Mouse (Mus musculus) cerebellum, postnatal 14 days (tissue): ENCODE data around the gene Tmem59.
A peak's percentile ranks its signal among the peaks of the same experiment; 100 is the strongest.

ENCODE experiments used
- DNase-seq, 2 experiments: peaks; one replicate each; pipeline ENCODE4 v3.0.0; 2021; ENCODE audit warnings: mixed read lengths in 2 of 2

Gene Tmem59

DNA sequence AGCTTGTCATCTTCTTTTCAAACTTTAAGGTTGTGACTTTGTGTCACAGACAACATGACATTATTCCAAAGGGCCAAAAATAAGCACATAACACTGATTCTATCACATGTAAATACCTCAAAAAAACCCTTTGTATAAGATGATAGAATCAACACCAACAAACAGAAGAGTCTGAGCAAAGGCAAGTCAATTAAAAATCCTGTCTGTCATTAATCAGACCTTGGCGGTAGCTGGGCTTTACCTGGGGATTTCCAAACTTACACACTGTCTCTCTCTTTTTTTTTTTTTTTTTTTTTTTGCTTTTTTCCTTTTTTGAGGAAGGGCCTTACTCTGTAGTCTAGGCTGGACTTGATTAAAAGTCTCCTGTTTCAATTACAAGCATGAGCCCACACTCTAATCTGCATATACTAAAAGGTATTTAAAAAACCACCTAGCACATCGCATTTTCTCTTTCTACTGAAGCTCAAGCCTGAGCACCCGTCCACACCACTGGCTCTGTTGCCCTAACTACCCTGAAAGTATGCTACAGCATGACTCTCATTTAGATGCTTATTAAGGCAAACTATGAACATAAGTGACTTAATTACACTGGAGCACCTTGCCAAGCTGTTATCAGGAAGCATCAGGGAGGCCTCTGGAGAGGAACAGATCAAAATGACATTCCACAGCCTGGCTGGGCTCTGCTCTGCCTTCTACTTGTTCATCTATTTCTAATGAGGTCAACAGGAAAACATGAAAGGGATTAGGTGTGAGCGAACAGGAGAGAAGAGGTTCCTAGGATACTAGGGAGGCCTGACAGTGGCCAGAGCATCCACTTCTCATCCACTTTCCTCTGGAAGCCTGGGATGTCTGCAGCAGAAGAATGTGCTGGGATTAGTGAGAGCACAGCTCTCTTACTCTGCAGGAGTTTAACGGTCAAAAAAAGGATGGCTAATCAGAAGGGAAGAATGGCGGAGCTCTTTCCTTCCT, 65.5 kb downstream of the Tmem59 start:
- no peak for DNase-seq

DNA sequence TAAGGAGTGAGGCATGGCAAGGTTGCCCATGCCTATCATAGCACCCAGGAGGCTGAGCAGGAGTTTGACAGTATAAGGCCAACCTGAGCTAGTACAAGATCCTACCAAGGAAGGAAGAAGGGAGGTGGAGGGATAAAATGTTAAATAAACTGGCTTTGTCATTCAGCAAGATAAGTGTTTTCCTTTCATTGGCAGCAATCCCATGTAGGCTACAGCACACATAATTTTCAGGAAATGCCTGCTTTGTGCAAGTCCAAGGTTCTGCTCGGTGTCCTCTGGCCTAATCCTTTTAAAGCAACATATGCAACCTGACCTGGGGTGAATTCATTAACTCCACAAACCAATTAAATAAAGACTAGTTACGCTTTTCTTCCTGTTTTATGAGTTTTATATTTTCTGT, 67.2 kb downstream of the Tmem59 start:
- no peak for DNase-seq

DNA sequence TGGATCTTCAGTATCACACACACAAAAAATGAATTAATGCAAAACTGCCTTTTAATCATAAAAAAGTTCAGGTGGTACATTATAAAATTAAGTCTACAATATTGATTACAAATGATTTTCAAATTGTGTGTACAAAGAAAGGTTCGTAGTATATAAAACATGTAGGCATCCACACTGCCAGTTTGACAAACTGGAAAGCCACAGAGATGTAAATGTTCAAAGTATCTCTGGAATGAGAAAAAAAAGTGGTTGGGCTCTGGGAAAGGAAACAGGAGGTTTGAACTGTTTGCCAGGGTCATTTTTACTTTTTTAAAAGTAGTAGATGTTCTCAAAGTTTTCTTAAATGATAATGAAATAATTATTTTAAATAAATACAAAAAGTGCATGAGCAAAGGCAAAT, 67.8 kb downstream of the Tmem59 start:
- no peak for DNase-seq

DNA sequence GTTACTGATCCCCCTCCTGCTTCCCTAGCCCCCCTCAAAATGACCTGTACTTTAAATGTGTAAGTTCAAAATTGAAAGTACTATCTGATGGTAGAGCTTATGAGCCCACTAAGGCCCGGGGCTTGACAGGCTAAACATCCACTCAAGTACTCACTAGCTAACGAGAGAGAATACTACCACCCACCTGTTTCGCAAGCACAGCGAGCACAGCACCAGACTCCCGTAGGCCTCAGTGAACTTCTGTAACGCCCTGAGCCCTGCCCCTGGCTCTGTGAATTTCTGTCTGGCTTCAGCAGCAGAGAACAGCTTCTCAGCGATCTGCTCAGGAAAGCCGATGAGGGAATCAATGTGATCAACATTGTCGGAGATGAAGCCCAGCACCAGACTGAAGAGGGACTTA, 68.9 kb downstream of the Tmem59 start:
- DNase-seq: no peak

DNA sequence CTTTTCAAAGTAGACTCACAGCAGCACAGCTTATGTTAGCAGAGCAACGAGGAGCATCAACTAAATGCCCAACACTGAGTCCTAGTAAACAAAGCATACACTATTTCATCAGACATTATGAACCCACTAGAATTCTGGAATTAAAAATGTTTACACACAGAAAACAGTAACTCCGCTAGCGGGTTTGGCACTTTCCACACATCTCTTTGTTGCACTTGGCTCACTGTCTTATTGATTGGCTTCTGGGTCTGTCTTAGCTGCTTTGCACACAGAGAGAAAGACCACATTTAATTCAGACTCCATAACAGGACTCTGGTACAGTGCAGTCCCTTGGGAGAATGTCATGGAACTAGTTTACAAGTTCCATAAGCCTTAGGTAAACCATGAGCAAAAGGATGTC, 69.9 kb downstream of the Tmem59 start:
- DNase-seq: no peak

DNA sequence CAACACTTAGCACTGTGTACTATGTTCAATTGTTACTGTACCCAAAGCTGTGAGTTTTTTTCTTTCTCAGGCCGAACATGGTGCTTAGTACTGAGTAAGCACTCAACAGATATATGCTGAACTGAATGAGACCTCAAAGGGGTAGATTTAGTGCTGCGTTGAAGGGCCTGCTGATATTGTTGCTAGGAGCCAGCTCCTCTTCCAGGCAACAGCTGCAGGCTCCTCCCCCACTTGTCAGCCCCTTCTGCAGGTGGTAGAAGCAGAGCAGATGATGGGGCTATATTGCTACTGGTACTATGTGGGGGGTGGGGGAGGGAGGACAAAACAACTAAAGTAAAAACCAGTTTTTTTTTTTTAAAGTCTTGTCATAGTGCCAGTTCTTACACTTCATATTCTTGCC, 71.3 kb downstream of the Tmem59 start:
- no peak for DNase-seq

- peak; percentile 73 for DNase-seq
These were observed 72.3 kb downstream of the Tmem59 start for GRCm38 (mm10) chr4:107250494-107250893.
